Mouse (Mus musculus): ENCODE data around the gene Adrb1. TPM values are rescaled to one million over a fixed set of nuclear protein-coding genes. Genes with fewer than 3 reads are reported as not detected.

Gene Adrb1
- polyA plus RNA-seq, 1 experiment = 6.6 TPM

DNA sequence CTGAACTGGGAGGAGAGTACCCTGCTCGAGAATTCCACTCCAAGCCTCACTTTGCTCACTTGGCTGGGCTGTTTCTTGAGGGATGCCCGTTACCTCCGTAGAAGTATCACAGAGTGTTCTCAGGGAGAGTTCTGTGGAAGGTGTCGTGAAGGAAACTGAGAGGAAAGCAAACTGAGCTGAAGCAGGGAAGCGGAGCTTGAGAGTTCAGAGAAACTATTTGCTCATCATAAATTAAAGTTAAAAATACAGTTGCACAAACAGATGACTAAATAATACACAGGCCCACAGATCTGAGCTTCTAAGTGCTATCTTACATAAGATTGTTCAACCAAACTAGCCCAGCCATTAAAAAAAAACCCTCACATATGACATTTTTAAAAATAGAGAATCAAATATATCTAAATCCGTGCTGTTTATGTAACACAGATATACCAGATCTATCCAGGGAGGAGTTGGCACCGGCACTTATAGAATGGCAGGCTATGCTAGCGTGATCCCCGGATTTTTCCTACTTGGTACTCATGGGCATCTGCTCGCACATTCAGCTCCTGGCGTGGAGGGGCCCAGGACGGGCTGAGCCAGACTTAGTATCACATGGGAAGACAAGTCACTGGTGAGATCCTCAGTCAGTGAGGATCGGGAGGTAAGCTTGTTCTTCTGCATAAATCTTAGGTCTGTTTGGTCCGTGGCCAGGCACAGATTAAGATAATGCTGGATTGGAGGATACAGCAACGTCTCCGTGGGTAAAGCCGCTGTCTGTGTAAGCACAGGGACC lies 11.7 kb upstream of the Adrb1 start:
- no peak for DNase-seq
- no peaks in the 10 kb centered on the region for H3K36me3 ChIP-seq (ENCODE audit: control insufficient read depth, insufficient read depth, low read length)
- no peak for TF ChIP-seq POLR2A (IDR thresholded peaks at IDR 0.05; ENCODE audit: control insufficient read depth, extremely low read depth, insufficient read depth, low read length, poor library complexity)
- WGBS = 91% methylated on average over 17 of the region's 17 CpGs
- H3K27ac ChIP-seq (ENCODE audit: control insufficient read depth, insufficient read depth, low read length) = no peak overlapping the region
- H3K4me1 ChIP-seq (replicated peaks; ENCODE audit: control insufficient read depth, insufficient read depth, low read length) = no peaks in the 10 kb centered on the region
- H3K4me3 ChIP-seq (ENCODE audit: control insufficient read depth, insufficient read depth, low read length) = no peak overlapping the region
- H3K27me3 ChIP-seq (ENCODE audit: control insufficient read depth, insufficient read depth, low read length) = no peaks in the 10 kb centered on the region

DNA sequence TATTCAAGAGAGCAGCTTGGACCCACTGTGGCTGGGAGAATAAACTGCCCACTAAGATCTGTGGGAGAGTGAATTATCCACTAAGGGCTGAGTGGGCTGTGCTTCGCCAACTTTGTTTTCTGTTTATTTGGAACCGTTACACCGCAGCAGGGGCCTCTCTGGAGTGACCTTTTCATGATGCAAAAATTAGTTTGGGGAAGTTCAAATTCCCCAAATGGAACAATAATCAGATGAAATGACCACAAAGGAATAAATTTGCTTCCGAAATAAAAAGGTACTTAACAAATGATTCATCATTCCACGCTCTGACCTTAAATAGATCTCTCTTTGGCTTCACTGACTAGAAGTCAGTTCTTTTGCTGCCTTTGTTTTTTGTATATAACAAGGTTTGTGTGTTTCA lies 8.4 kb upstream of the Adrb1 start:
- WGBS = 91% methylated on average over 5 of the region's 5 CpGs
- Histone ChIP-seq H3K4me1 (replicated peaks; ENCODE audit: control insufficient read depth, insufficient read depth, low read length) (no peaks in the 10 kb centered on the region), H3K27me3 (ENCODE audit: control insufficient read depth, insufficient read depth, low read length) (no peaks in the 10 kb centered on the region; the same call in 1 of the 2 replicates), H3K27ac (ENCODE audit: control insufficient read depth, insufficient read depth, low read length) (no peak overlapping the region), H3K4me3 (ENCODE audit: control insufficient read depth, insufficient read depth, low read length) (no peak overlapping the region), H3K36me3 (ENCODE audit: control insufficient read depth, insufficient read depth, low read length) (no peaks in the 10 kb centered on the region)
- TF ChIP-seq POLR2A (IDR thresholded peaks at IDR 0.05; ENCODE audit: control insufficient read depth, extremely low read depth, insufficient read depth, low read length, poor library complexity) (no peak), CTCF (IDR thresholded peaks at IDR 0.05; ENCODE audit: borderline replicate concordance, control insufficient read depth, extremely low read depth, insufficient read depth, low read length, poor library complexity) (no peak)
- DNase-seq = no peak

DNA sequence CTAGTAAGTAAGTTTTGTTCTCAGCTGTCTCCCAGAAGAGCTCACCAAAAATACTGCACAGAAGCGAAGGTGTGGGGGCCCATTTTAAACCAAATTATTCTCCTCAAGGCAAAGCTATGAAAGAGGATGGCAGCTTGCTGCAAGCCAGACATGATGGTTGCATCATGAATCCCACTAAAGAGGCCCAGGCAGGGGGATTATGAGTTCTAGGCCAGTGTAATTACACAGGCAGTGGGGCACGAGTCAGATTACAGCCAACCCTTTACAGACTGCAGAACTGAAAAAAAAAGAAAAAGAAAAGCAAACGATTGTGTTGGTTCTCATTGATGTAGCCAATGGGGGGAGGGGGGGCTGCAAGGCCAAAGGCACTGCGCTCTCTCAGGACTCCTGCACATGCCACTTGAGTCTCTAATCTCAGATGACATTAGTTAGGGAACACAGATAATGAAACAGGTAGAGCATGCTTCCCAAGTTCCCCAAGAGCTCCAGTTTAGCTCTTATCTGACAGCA lies 7.3 kb upstream of the Adrb1 start:
- 78% methylated on average over 4 of the region's 4 CpGs for WGBS
- no peak overlapping the region for H3K4me3 ChIP-seq (ENCODE audit: control insufficient read depth, insufficient read depth, low read length)
- no peaks in the 10 kb centered on the region for H3K36me3 ChIP-seq (ENCODE audit: control insufficient read depth, insufficient read depth, low read length)
- H3K4me1 ChIP-seq (replicated peaks; ENCODE audit: control insufficient read depth, insufficient read depth, low read length) = no peaks in the 10 kb centered on the region
- DNase-seq = no peak
- H3K27ac ChIP-seq (ENCODE audit: control insufficient read depth, insufficient read depth, low read length) = no peak overlapping the region
- TF ChIP-seq POLR2A (IDR thresholded peaks at IDR 0.05; ENCODE audit: control insufficient read depth, extremely low read depth, insufficient read depth, low read length, poor library complexity) (no peak), CTCF (IDR thresholded peaks at IDR 0.05; ENCODE audit: borderline replicate concordance, control insufficient read depth, extremely low read depth, insufficient read depth, low read length, poor library complexity) (no peak)
- no peaks in the 10 kb centered on the region; the same call in 1 of the 2 replicates for H3K27me3 ChIP-seq (ENCODE audit: control insufficient read depth, insufficient read depth, low read length)

DNA sequence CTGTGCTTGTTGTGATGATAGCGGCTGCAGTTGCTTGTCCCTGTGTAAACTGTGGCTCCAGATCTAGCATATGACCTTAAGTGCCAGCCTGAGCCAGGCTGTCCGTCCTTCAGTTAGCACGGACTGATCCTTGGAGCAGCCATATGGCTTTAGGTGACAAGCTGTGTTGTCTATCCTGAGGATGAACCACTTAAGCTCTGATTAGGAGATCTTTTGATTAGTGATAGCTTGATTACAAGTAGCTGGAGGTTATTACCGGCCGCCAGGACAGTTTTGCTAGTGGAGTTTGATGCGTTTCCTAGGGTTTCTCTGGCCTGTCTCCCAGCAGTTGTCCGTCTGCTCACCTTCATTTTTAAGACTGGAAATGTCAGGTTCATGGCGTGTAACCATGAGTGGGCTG lies 4.0 kb upstream of the Adrb1 start:
- no peak for DNase-seq
- Histone ChIP-seq H3K4me1 (replicated peaks; ENCODE audit: control insufficient read depth, insufficient read depth, low read length) (peaks cover 5% of the 10 kb centered on the region; the same call in 1 of the 2 replicates), H3K27ac (ENCODE audit: control insufficient read depth, insufficient read depth, low read length) (no peak overlapping the region), H3K27me3 (ENCODE audit: control insufficient read depth, insufficient read depth, low read length) (peaks cover 16% of the 10 kb centered on the region; the same call in 1 of the 2 replicates), H3K4me3 (ENCODE audit: control insufficient read depth, insufficient read depth, low read length) (no peak overlapping the region), H3K36me3 (ENCODE audit: control insufficient read depth, insufficient read depth, low read length) (no peaks in the 10 kb centered on the region)
- WGBS = 88% methylated on average over 8 of the region's 8 CpGs
- no peak for TF ChIP-seq CTCF (IDR thresholded peaks at IDR 0.05; ENCODE audit: borderline replicate concordance, control insufficient read depth, extremely low read depth, insufficient read depth, low read length, poor library complexity)
- TF ChIP-seq POLR2A (IDR thresholded peaks at IDR 0.05; ENCODE audit: control insufficient read depth, extremely low read depth, insufficient read depth, low read length, poor library complexity) = no peak

DNA sequence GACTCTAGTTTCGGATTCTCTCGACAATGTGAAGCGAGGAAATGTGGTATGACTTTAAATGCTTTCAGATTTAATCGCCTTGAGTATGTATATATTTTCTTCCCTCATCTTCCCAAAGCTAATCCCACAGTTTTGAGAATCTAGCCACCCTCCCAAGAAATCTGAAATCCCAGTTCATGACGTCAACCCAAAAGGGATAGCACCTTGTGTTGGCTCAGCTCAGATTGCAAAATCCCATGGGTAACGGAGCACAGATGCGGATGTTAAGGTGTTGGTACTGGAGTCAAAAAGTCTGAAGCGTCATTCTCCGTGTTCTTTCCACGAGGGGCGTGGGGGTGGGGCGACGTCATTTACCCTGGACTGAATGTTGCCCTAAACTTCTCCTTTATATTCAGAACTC lies 1.1 kb upstream of the Adrb1 start:
- Histone ChIP-seq H3K4me3 (ENCODE audit: control insufficient read depth, insufficient read depth, low read length) (no peak overlapping the region), H3K4me1 (replicated peaks; ENCODE audit: control insufficient read depth, insufficient read depth, low read length) (peaks cover 11% of the 10 kb centered on the region; the same call in 1 of the 2 replicates), H3K27ac (ENCODE audit: control insufficient read depth, insufficient read depth, low read length) (no peak overlapping the region), H3K36me3 (ENCODE audit: control insufficient read depth, insufficient read depth, low read length) (no peaks in the 10 kb centered on the region), H3K27me3 (ENCODE audit: control insufficient read depth, insufficient read depth, low read length) (peaks cover 28% of the 10 kb centered on the region)
- TF ChIP-seq CTCF (IDR thresholded peaks at IDR 0.05; ENCODE audit: borderline replicate concordance, control insufficient read depth, extremely low read depth, insufficient read depth, low read length, poor library complexity) = no peak
- TF ChIP-seq POLR2A (IDR thresholded peaks at IDR 0.05; ENCODE audit: control insufficient read depth, extremely low read depth, insufficient read depth, low read length, poor library complexity) = no peak
- 31% methylated on average over 13 of the region's 13 CpGs for WGBS
- DNase-seq = no peak

DNA sequence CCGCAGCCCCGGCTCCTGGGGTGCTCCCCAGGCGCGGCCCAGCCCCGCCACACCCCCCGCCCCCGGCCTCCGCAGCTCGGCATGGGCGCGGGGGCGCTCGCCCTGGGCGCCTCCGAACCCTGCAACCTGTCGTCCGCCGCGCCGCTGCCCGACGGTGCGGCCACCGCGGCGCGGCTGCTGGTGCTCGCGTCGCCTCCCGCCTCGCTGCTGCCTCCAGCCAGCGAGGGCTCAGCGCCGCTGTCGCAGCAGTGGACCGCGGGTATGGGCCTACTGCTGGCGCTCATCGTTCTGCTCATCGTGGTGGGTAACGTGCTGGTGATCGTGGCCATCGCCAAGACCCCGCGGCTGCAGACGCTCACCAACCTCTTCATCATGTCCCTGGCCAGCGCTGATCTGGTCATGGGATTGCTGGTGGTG lies 300 bp downstream of the Adrb1 start:
- Histone ChIP-seq H3K4me1 (replicated peaks; ENCODE audit: control insufficient read depth, insufficient read depth, low read length) (peaks cover 11% of the 10 kb centered on the region; the same call in 1 of the 2 replicates), H3K36me3 (ENCODE audit: control insufficient read depth, insufficient read depth, low read length) (no peaks in the 10 kb centered on the region), H3K27me3 (ENCODE audit: control insufficient read depth, insufficient read depth, low read length) (peaks cover 28% of the 10 kb centered on the region), H3K4me3 (ENCODE audit: control insufficient read depth, insufficient read depth, low read length) (peak overlapping the region; percentile 27; the same call in 1 of the 2 replicates), H3K27ac (ENCODE audit: control insufficient read depth, insufficient read depth, low read length) (no peak overlapping the region)
- TF ChIP-seq POLR2A (IDR thresholded peaks at IDR 0.05; ENCODE audit: control insufficient read depth, extremely low read depth, insufficient read depth, low read length, poor library complexity) = no peak
- no peak for DNase-seq
- 4% methylated on average over 48 of the region's 48 CpGs for WGBS

Data from thymus, adult 2 months (tissue).